ENCODE assay signal across 7 mouse cellular contexts in genomic region chr11:69600098-69600497, GRCm38 (mm10). TPM values are rescaled to one million over a fixed set of nuclear protein-coding genes. Genes with fewer than 3 reads are reported as not detected.
DNase-seq lines count a peak whose midpoint lies in the region; ATAC-seq lines count a peak whose summit lies in the region.

No protein-coding gene starts in this region.

- H3K36me3 ChIP-seq in limb, embryonic 11.5 days (ENCODE audit: control insufficient read depth, insufficient read depth, low read length), result no peaks in the 10 kb centered on the region

- H3K4me1 ChIP-seq in limb, embryonic 11.5 days (ENCODE audit: control insufficient read depth, insufficient read depth, low read length), result peaks cover 23% of the 10 kb centered on the region

- whole genome bisulfite sequencing in limb, embryonic 11.5 days, result 16% methylated on average over 6 of the region's 6 CpGs

- H3K4me3 ChIP-seq in limb, embryonic 11.5 days (ENCODE audit: low read depth, low read length), result no peak overlapping the region

- peaks cover 7% of the 10 kb centered on the region; the same call in 1 of the 2 replicates for H3K27me3 ChIP-seq in limb, embryonic 11.5 days (ENCODE audit: control insufficient read depth, insufficient read depth, low read length)

- no peak overlapping the region for H3K27ac ChIP-seq in limb, embryonic 11.5 days (replicated peaks; ENCODE audit: low read depth, low read length)

- no peak for ATAC-seq in limb, embryonic 11.5 days (ENCODE audit: insufficient number of reproducible peaks, low FRiP score, low TSS enrichment, low read depth)
- ATAC-seq in megakaryocyte progenitor cell, adult 5-6 weeks (replicated peaks; ENCODE audit: poor library complexity), result no peak

- peak; percentile 81 for DNase-seq in adrenal gland, postnatal 14 days
- peak; percentile 63 for DNase-seq in embryo, embryonic 9.5 days (ENCODE audit: extremely low spot score)
- peak; percentile 28 to 64 for DNase-seq in gastrocnemius, postnatal 4 days (ENCODE audit: low spot score in 2 of 2)
- DNase-seq in kidney, adult 18-20 months, result peak; percentile 32
- DNase-seq in limb, embryonic 11.5 days (ENCODE audit: low spot score), result peak; percentile 63
- DNase-seq in neural tube, embryonic 10.5 days (ENCODE audit: extremely low spot score, low spot score), result peak; percentile 50

- H3K9ac ChIP-seq in limb, embryonic 11.5 days (ENCODE audit: low read length), result peak overlapping the region; percentile 30; the same call in 1 of the 2 replicates

- no peaks in the 10 kb centered on the region for H3K9me3 ChIP-seq in limb, embryonic 11.5 days (ENCODE audit: control insufficient read depth, low read length)

- H3K4me2 ChIP-seq in limb, embryonic 11.5 days (ENCODE audit: low read depth, severe bottlenecking), result peak overlapping the region; percentile 31; the same call in 1 of the 2 replicates

RNA-seq across cellular contexts. Expression of gene Atp1b2, which starts 5.6 kb away (rescaled TPM):
- total RNA-seq in adrenal gland, postnatal 14 days (2021), result 37.4 and 39.7 TPM in 2 replicates
- 100 to 1,000 TPM; 227 to 249 TPM for total RNA-seq in gastrocnemius, postnatal 4 days (2021)
- 4.5 and 4.9 TPM in 2 replicates for polyA plus RNA-seq in limb, embryonic 11.5 days (2014; fragmentation: Nextera tagmentation; extraction: Ambion mirVana)
- total RNA-seq in megakaryocyte progenitor cell, adult 5-6 weeks (2015), result 19.6 and 44.5 TPM in 2 replicates
- total RNA-seq in megakaryocyte progenitor cell, adult 5-6 weeks (2017), result 2.0 and 4.0 TPM in 2 replicates

RNA-seq across cellular contexts. Expression of gene Shbg, which starts 17.6 kb away (rescaled TPM):
- total RNA-seq in adrenal gland, postnatal 14 days (2021), result not detected in 2 replicates
- not detected for total RNA-seq in gastrocnemius, postnatal 4 days (2021)
- not detected in 2 replicates for polyA plus RNA-seq in limb, embryonic 11.5 days (2014; fragmentation: Nextera tagmentation; extraction: Ambion mirVana)
- total RNA-seq in megakaryocyte progenitor cell, adult 5-6 weeks (2015), result not detected in 2 replicates
- not detected in 2 replicates for total RNA-seq in megakaryocyte progenitor cell, adult 5-6 weeks (2017)

RNA-seq across cellular contexts. Expression of gene Trp53, which starts 19.9 kb away (rescaled TPM):
- 66.4 and 78.4 TPM in 2 replicates for total RNA-seq in adrenal gland, postnatal 14 days (2021)
- 10 to 100 TPM; 51.1 to 51.9 TPM for total RNA-seq in gastrocnemius, postnatal 4 days (2021)
- polyA plus RNA-seq in limb, embryonic 11.5 days (2014; fragmentation: Nextera tagmentation; extraction: Ambion mirVana), result 250 and 254 TPM in 2 replicates
- 124 and 173 TPM in 2 replicates for total RNA-seq in megakaryocyte progenitor cell, adult 5-6 weeks (2015)
- total RNA-seq in megakaryocyte progenitor cell, adult 5-6 weeks (2017), result 65.1 and 65.6 TPM in 2 replicates

RNA-seq across cellular contexts. Expression of gene Wrap53, which starts 20.0 kb away (rescaled TPM):
- 9.2 and 10.1 TPM in 2 replicates for total RNA-seq in adrenal gland, postnatal 14 days (2021)
- total RNA-seq in gastrocnemius, postnatal 4 days (2021), result 1 to 10 TPM; 6.8 to 7.9 TPM
- polyA plus RNA-seq in limb, embryonic 11.5 days (2014; fragmentation: Nextera tagmentation; extraction: Ambion mirVana), result 45.7 and 46.9 TPM in 2 replicates
- 16.2 and 18.3 TPM in 2 replicates for total RNA-seq in megakaryocyte progenitor cell, adult 5-6 weeks (2015)
- total RNA-seq in megakaryocyte progenitor cell, adult 5-6 weeks (2017), result 6.2 and 6.9 TPM in 2 replicates

RNA-seq across cellular contexts. Expression of gene Sat2, which starts 21.7 kb away (rescaled TPM):
- total RNA-seq in adrenal gland, postnatal 14 days (2021), result 7.9 and 8.2 TPM in 2 replicates
- total RNA-seq in gastrocnemius, postnatal 4 days (2021), result 1 to 10 TPM; 7.8 to 8.8 TPM
- 14.7 and 16.2 TPM in 2 replicates for polyA plus RNA-seq in limb, embryonic 11.5 days (2014; fragmentation: Nextera tagmentation; extraction: Ambion mirVana)
- total RNA-seq in megakaryocyte progenitor cell, adult 5-6 weeks (2015), result not detected in 2 replicates
- total RNA-seq in megakaryocyte progenitor cell, adult 5-6 weeks (2017), result 0.37 and 1.5 TPM in 2 replicates
